Mouse (Mus musculus) megakaryocyte-erythroid progenitor cell, adult 5 weeks (primary cell): Measurements from ENCODE around the gene 1700017N19Rik. TPM values are rescaled to one million over a fixed set of nuclear protein-coding genes. Genes with fewer than 3 reads are reported as not detected.

Experiments
- polyA plus RNA-seq: library from polyadenylated mRNA; stranded (reverse); fragments of >175 nt; gene quantifications from 2 replicates; pipeline ENCODE4 v1.2.3, GENCODE M21; 2012

1700017N19Rik gene
- polyA plus RNA-seq: not detected in 2 replicates

DNA sequence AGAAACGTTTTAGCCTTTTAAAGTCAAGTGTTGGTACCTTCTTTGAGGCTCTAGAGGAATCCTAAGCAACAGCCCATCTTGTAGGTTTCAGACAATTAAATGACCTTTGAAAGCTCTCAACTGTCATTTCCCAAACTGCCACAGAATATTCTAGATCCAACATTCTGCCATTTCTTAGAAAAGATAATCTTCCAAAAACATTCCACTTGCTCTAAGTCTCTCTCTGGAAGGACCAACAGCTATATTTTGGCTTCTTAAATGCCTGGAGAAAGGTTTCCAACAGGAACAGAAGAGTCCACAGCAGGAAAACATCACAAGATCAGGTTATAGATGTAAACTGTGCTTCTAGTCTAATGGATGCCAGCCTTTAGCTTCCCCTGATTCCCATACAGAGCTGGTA is at the start of gene 1700017N19Rik, which contains the start of gene 4930430F08Rik:
Gene 1700017N19Rik, plus strand, starts transcription at position 162 of the 400 bp plus-strand sequence.
Gene 4930430F08Rik, minus strand, starts transcription at position 101 of the 400 bp plus-strand sequence.

Other genes with a start within 250 kb of the 1700017N19Rik start
- not detected in 2 replicates for gene Gm4302, start 249.6 kb upstream of the 1700017N19Rik start, polyA plus RNA-seq
- not detected in 2 replicates for gene Gm4303, start 244.5 kb upstream of the 1700017N19Rik start, polyA plus RNA-seq
- gene Gm4305, start 239.4 kb upstream of the 1700017N19Rik start, polyA plus RNA-seq: not detected in 2 replicates
- not detected in 2 replicates for gene Gm4307, start 229.1 kb upstream of the 1700017N19Rik start, polyA plus RNA-seq
- not detected in 2 replicates for gene Gm4312, start 207.9 kb upstream of the 1700017N19Rik start, polyA plus RNA-seq
- gene Tmtc3, start 103.1 kb upstream of the 1700017N19Rik start, polyA plus RNA-seq: 3.2 and 4.2 TPM in 2 replicates
- gene Cep290, start 102.9 kb upstream of the 1700017N19Rik start, polyA plus RNA-seq: 0.43 and 1.1 TPM in 2 replicates
- 2.0 and 3.2 TPM in 2 replicates for gene 4930430F08Rik, start 61 bp upstream of the 1700017N19Rik start, polyA plus RNA-seq